Mouse (Mus musculus) olfactory bulb, adult 2 months (tissue): ENCODE results near the gene Bloc1s1.

Experiments used
- CTCF ChIP-seq: fragments of 200-500 bp; IDR thresholded peaks from 2 replicates; pipeline ENCODE4 v1.5.1; 2012; ENCODE audit warnings: low read depth, mild to moderate bottlenecking, low read length, moderate library complexity; ENCODE audit not compliant: insufficient read depth
- POLR2A ChIP-seq: fragments of 200-500 bp; IDR thresholded peaks from 2 replicates; pipeline ENCODE4 v1.6.1; 2012; ENCODE audit warnings: mild to moderate bottlenecking, low read depth, low read length, moderate library complexity; ENCODE audit not compliant: insufficient read depth

GRCm38 (mm10) chr10:128918246-128918645, 5.6 kb downstream of the Bloc1s1 start:
- TF ChIP-seq CTCF (no peak), POLR2A (no peak)
